Mouse (Mus musculus): ENCODE data around the gene 2410131K14Rik. TPM values are rescaled to one million over a fixed set of nuclear protein-coding genes. Genes with fewer than 3 reads are reported as not detected.

The 2410131K14Rik gene
- polyA plus RNA-seq, 1 experiment, result 7.4 TPM

- TF ChIP-seq POLR2A (IDR thresholded peaks at IDR 0.05; ENCODE audit: borderline replicate concordance, extremely low read depth, low read depth, low read length) (no peak), CTCF (IDR thresholded peaks at IDR 0.05; ENCODE audit: insufficient read depth, low read length) (no peak)
- no peak for DNase-seq
- 46% methylated on average over 6 of the region's 6 CpGs for WGBS
- Histone ChIP-seq H3K4me1 (ENCODE audit: control insufficient read depth, insufficient read depth, low read length) (peaks cover 10% of the 10 kb centered on the region), H3K4me3 (replicated peaks; ENCODE audit: extremely low read depth, low read depth, low read length) (no peak overlapping the region)
These were observed 14.1 kb downstream of the 2410131K14Rik start for GRCm38 (mm10) chr5:118259152-118259551.

DNA sequence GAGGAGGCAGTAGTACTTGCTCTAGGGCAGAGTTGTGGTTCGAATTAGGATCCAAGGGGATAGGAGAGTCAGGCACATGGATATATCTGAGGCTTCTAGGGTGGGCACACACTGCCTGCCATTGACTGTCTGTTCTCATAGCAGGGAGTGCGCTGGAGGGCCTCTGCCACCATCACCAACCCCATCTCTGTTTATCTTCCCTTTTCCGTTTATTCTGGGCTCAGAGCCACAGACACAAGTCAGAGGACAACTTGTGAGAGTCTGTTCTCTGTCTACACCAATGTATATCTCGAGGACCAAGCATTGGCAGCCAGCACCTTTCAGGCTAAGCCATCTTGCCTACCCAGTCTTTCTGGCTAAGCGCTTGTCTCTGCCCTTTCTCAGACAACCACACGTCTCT is 14.6 kb downstream of the 2410131K14Rik start:
- WGBS, result 42% methylated on average over 6 of the region's 6 CpGs
- H3K4me3 ChIP-seq (replicated peaks; ENCODE audit: extremely low read depth, low read depth, low read length), result no peak overlapping the region
- TF ChIP-seq POLR2A (IDR thresholded peaks at IDR 0.05; ENCODE audit: borderline replicate concordance, extremely low read depth, low read depth, low read length), result no peak
- DNase-seq, result no peak
- peaks cover 10% of the 10 kb centered on the region for H3K4me1 ChIP-seq (ENCODE audit: control insufficient read depth, insufficient read depth, low read length)

GRCm38 (mm10) chr5:118260055-118260454 is 15.0 kb downstream of the 2410131K14Rik start:
- no peak for DNase-seq
- Histone ChIP-seq H3K4me1 (ENCODE audit: control insufficient read depth, insufficient read depth, low read length) (peaks cover 10% of the 10 kb centered on the region), H3K4me3 (replicated peaks; ENCODE audit: extremely low read depth, low read depth, low read length) (no peak overlapping the region)
- TF ChIP-seq CTCF (IDR thresholded peaks at IDR 0.05; ENCODE audit: insufficient read depth, low read length) (no peak), POLR2A (IDR thresholded peaks at IDR 0.05; ENCODE audit: borderline replicate concordance, extremely low read depth, low read depth, low read length) (no peak)
- 42% methylated on average over 10 of the region's 10 CpGs for WGBS

DNA sequence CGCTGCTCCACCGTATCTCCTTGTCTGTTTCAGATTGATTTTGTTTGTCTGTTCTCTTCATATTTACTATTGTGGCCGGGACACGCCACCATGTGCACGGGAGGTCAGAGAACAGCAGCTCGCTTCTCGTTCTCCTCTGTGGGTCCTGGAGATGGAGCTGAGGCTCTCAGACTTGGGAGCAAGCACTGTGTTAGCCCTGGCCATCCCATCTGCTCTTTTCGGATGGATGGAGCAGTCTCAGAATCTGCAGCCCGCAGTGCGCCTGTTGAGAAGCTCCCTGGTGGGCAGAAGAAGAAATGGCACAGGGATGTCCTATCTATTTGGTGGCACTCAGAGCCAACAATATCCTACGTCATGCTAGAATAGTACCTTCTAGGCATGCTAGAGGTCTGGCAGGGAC is 15.6 kb downstream of the 2410131K14Rik start:
- DNase-seq, result no peak
- Histone ChIP-seq H3K4me3 (replicated peaks; ENCODE audit: extremely low read depth, low read depth, low read length) (no peak overlapping the region), H3K4me1 (ENCODE audit: control insufficient read depth, insufficient read depth, low read length) (peaks cover 10% of the 10 kb centered on the region)
- WGBS, result 93% methylated on average over 11 of the region's 11 CpGs
- no peak for TF ChIP-seq POLR2A (IDR thresholded peaks at IDR 0.05; ENCODE audit: borderline replicate concordance, extremely low read depth, low read depth, low read length)

DNA sequence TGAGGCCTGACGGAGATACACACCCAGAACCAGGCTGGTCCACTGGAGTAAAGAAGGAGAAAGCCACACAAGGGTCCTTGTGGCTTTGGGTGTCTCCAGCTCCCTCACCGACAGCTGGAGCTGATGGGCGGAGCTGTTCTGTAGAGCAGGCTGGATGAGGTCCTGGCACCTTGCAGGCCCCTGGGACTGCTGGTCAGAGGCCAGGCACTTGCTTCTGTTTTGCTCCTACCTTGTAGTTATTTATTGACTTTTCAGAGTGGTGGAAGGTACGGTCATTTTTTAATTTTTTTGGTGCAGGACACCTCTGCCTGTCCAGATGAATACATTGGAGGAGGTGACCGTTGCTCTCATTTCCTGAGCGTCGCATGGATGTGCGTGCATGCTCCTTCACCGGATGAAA is 16.2 kb downstream of the 2410131K14Rik start:
- H3K4me3 ChIP-seq (replicated peaks; ENCODE audit: extremely low read depth, low read depth, low read length), result no peak overlapping the region
- peaks cover 10% of the 10 kb centered on the region for H3K4me1 ChIP-seq (ENCODE audit: control insufficient read depth, insufficient read depth, low read length)
- DNase-seq, result no peak
- WGBS, result 92% methylated on average over 9 of the region's 9 CpGs
- TF ChIP-seq CTCF (IDR thresholded peaks at IDR 0.05; ENCODE audit: insufficient read depth, low read length) (no peak), POLR2A (IDR thresholded peaks at IDR 0.05; ENCODE audit: borderline replicate concordance, extremely low read depth, low read depth, low read length) (no peak)

DNA sequence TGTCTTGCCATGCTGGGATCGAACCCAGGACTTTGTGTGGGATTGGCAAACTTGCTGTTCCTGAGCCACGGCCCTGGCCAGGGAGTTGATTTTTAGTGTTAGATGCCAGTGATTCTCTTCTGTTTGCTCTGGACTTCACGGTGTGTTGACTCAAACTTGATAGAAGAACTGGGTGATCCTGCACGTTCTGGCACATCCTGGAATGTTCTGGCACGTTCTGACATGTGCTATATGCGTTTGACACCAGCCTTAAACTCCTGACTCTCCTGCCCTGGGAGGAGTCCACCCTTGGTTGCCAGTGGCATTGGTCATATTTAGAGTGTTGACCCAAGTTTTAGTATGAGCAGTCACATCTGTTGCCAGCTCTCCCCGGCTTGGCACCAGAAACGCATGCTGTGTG is 17.4 kb downstream of the 2410131K14Rik start:
- H3K4me3 ChIP-seq (replicated peaks; ENCODE audit: extremely low read depth, low read depth, low read length), result no peak overlapping the region
- 76% methylated on average over 8 of the region's 8 CpGs for WGBS
- DNase-seq, result no peak
- no peak for TF ChIP-seq CTCF (IDR thresholded peaks at IDR 0.05; ENCODE audit: insufficient read depth, low read length)
- no peak for TF ChIP-seq POLR2A (IDR thresholded peaks at IDR 0.05; ENCODE audit: borderline replicate concordance, extremely low read depth, low read depth, low read length)
- H3K4me1 ChIP-seq (ENCODE audit: control insufficient read depth, insufficient read depth, low read length), result peaks cover 10% of the 10 kb centered on the region

DNA sequence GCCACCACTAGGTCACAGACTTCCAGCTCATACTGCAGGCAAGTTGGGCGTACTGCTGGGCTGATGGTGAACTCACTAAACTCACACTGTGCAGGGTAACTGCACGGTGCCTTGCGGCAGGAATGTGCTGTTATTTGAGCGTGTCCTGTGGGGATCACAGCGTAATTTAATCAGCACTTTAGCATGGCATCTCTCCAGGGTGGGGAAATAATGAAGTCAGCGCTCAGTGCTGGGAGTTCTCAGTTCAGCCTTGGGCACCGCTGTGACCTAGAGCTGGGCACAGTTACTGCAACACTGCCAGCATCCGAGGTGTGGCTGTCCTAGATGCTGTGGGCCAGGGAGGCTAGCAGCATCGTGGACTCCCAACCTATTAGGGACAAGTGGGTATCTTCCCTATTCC is 19.3 kb downstream of the 2410131K14Rik start:
- TF ChIP-seq POLR2A (IDR thresholded peaks at IDR 0.05; ENCODE audit: borderline replicate concordance, extremely low read depth, low read depth, low read length) (no peak), CTCF (IDR thresholded peaks at IDR 0.05; ENCODE audit: insufficient read depth, low read length) (no peak)
- no peak overlapping the region for H3K4me3 ChIP-seq (replicated peaks; ENCODE audit: extremely low read depth, low read depth, low read length)
- no peak for DNase-seq
- peaks cover 10% of the 10 kb centered on the region for H3K4me1 ChIP-seq (ENCODE audit: control insufficient read depth, insufficient read depth, low read length)
- 82% methylated on average over 9 of the region's 9 CpGs for WGBS

GRCm38 (mm10) chr5:118265366-118265765 is 20.3 kb downstream of the 2410131K14Rik start:
- WGBS, result 84% methylated on average over 5 of the region's 5 CpGs
- no peak for DNase-seq
- no peak overlapping the region for H3K4me3 ChIP-seq (replicated peaks; ENCODE audit: extremely low read depth, low read depth, low read length)
- TF ChIP-seq POLR2A (IDR thresholded peaks at IDR 0.05; ENCODE audit: borderline replicate concordance, extremely low read depth, low read depth, low read length), result no peak
- no peak for TF ChIP-seq CTCF (IDR thresholded peaks at IDR 0.05; ENCODE audit: insufficient read depth, low read length)
- peaks cover 2% of the 10 kb centered on the region; the same call in 1 of the 2 replicates for H3K4me1 ChIP-seq (ENCODE audit: control insufficient read depth, insufficient read depth, low read length)

DNA sequence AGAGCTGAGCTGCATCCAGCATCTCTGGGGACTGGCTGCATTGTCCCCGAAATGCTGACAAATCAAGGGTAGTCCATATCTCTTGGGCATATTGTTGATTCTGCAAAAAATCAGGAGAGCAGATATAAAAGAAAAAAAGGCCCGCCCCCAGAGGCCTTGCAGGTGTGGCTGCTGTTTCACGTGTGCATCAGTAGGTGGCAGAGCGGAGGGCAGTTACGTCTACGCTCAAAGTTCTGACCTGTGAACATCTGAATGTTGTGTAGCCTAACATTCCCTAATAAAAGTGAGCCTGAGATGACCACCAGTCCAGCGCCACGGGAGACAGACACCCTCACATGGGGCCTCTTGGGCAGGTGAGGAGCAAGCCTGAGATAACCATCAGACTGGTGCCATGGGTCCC is 21.3 kb downstream of the 2410131K14Rik start:
- TF ChIP-seq CTCF (IDR thresholded peaks at IDR 0.05; ENCODE audit: insufficient read depth, low read length) (peak; percentile 42; the same call in 1 of the 2 replicates), POLR2A (IDR thresholded peaks at IDR 0.05; ENCODE audit: borderline replicate concordance, extremely low read depth, low read depth, low read length) (no peak)
- no peak for DNase-seq
- 47% methylated on average over 8 of the region's 8 CpGs for WGBS

DNA sequence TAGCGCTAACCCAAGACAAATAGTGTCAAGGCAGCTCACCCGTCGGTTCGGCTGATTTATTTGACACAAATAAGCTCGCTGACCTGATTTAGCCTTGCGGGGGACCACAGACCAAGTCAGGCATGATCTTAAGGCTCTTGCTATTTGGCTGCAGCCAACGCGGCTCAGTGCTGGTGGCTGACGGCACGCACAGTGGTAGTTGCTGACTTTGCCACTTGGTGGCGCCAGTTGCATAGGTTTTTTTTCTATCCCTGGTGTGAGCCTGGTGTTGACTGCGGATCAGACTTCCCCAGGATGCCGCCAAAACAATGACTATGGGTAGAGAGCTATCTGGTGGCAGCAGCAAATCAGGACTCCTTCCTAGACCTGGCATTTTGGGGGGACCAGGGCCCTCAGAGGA is 24.0 kb downstream of the 2410131K14Rik start:
- WGBS, result under 1% methylated on average over 13 of the region's 13 CpGs
- no peak overlapping the region for H3K4me3 ChIP-seq (replicated peaks; ENCODE audit: extremely low read depth, low read depth, low read length)
- no peak for TF ChIP-seq POLR2A (IDR thresholded peaks at IDR 0.05; ENCODE audit: borderline replicate concordance, extremely low read depth, low read depth, low read length)
- TF ChIP-seq CTCF (IDR thresholded peaks at IDR 0.05; ENCODE audit: insufficient read depth, low read length), result peak; percentile 92
- 0 out of 2 replicates have a peak, but pooled peaks cover 2% of the 10 kb centered on the region for H3K4me1 ChIP-seq (ENCODE audit: control insufficient read depth, insufficient read depth, low read length)
- DNase-seq, result peak; percentile 87

More for the DNA sequence above, 21.3 kb downstream of the 2410131K14Rik start:
- Histone ChIP-seq H3K4me1 (ENCODE audit: control insufficient read depth, insufficient read depth, low read length) (no peaks in the 10 kb centered on the region), H3K4me3 (replicated peaks; ENCODE audit: extremely low read depth, low read depth, low read length) (no peak overlapping the region)

Data from lung, adult 2 months (tissue).